Mouse (Mus musculus): ENCODE measurements around the gene Ikzf4. TPM values are rescaled to one million over a fixed set of nuclear protein-coding genes. Genes with fewer than 3 reads are reported as not detected.

The Ikzf4 gene
- polyA plus RNA-seq, 1 experiment from 2014 or later = 8.3 TPM

GRCm38 (mm10) chr10:128592797-128593196 is 53.0 kb downstream of the Ikzf4 start:
- H3K4me2 ChIP-seq (replicated peaks) = no peak overlapping the region
- peaks cover 12% of the 10 kb centered on the region for H3K4me1 ChIP-seq
- no peak overlapping the region for H3K9ac ChIP-seq (replicated peaks)
- H3K9me3 ChIP-seq = no peaks in the 10 kb centered on the region
- WGBS = 76% methylated on average over 5 of the region's 5 CpGs
- H3K4me3 ChIP-seq = no peak overlapping the region
- no peak for ATAC-seq (ENCODE audit: low FRiP score, low read depth)
- H3K27ac ChIP-seq (replicated peaks) = no peak overlapping the region
- H3K27me3 ChIP-seq = peaks cover 25% of the 10 kb centered on the region
- H3K36me3 ChIP-seq = no peaks in the 10 kb centered on the region

GRCm38 (mm10) chr10:128591436-128591835 is 54.4 kb downstream of the Ikzf4 start:
- 89% methylated on average over 6 of the region's 6 CpGs for WGBS
- ATAC-seq (ENCODE audit: low FRiP score, low read depth) = no peak
- H3K4me3 ChIP-seq = no peak overlapping the region
- no peaks in the 10 kb centered on the region for H3K9me3 ChIP-seq
- no peak overlapping the region for H3K4me2 ChIP-seq (replicated peaks)
- H3K4me1 ChIP-seq = peaks cover 12% of the 10 kb centered on the region
- peaks cover 38% of the 10 kb centered on the region for H3K27me3 ChIP-seq
- no peak overlapping the region for H3K9ac ChIP-seq (replicated peaks)
- no peaks in the 10 kb centered on the region for H3K36me3 ChIP-seq
- no peak overlapping the region for H3K27ac ChIP-seq (replicated peaks)

GRCm38 (mm10) chr10:128590193-128590690 is 55.5 kb downstream of the Ikzf4 start:
- no peak overlapping the region for H3K27ac ChIP-seq (replicated peaks)

GRCm38 (mm10) chr10:128589464-128590192 is 56.2 kb downstream of the Ikzf4 start, which contains the start of gene Erbb3:
Erbb3 (minus strand) TSS chr10:128589652.
- Histone ChIP-seq H3K9me3 (no peaks in the 10 kb centered on the region), H3K4me1 (peaks cover 12% of the 10 kb centered on the region), H3K9ac (replicated peaks) (peak within 1 kb of the TSS; percentile 60), H3K27ac (replicated peaks) (no peak within 1 kb of the TSS), H3K4me3 (peak within 1 kb of the TSS; percentile 67), H3K36me3 (no peaks in the 10 kb centered on the region), H3K27me3 (peaks cover 56% of the 10 kb centered on the region), H3K4me2 (replicated peaks) (peak within 1 kb of the TSS; percentile 98)
- peak; percentile 28; the same call in 1 of the 2 replicates for ATAC-seq (ENCODE audit: low FRiP score, low read depth)
- WGBS = under 1% methylated on average over 40 of the region's 43 CpGs

More at GRCm38 (mm10) chr10:128590193-128590690, 55.5 kb downstream of the Ikzf4 start:
- Histone ChIP-seq H3K9ac (replicated peaks) (peak overlapping the region; percentile 60), H3K4me3 (peak overlapping the region; percentile 67), H3K27me3 (peaks cover 50% of the 10 kb centered on the region), H3K4me2 (replicated peaks) (peak overlapping the region; percentile 98), H3K4me1 (peaks cover 12% of the 10 kb centered on the region), H3K9me3 (no peaks in the 10 kb centered on the region), H3K36me3 (no peaks in the 10 kb centered on the region)
- peak; percentile 73 for ATAC-seq (ENCODE audit: low FRiP score, low read depth)
- WGBS = under 1% methylated on average over 30 of the region's 43 CpGs

- Histone ChIP-seq H3K9ac (replicated peaks) (peak overlapping the region; percentile 60; the same call in 1 of the 2 replicates), H3K4me3 (peak overlapping the region; percentile 67), H3K4me2 (replicated peaks) (peak overlapping the region; percentile 98), H3K27ac (replicated peaks) (no peak overlapping the region), H3K4me1 (peaks cover 12% of the 10 kb centered on the region), H3K36me3 (no peaks in the 10 kb centered on the region), H3K27me3 (peaks cover 62% of the 10 kb centered on the region), H3K9me3 (no peaks in the 10 kb centered on the region)
- WGBS = 3% methylated on average over 23 of the region's 23 CpGs
- peak; percentile 44; the same call in 1 of the 2 replicates for ATAC-seq (ENCODE audit: low FRiP score, low read depth)
These were observed 56.9 kb downstream of the Ikzf4 start for GRCm38 (mm10) chr10:128588775-128589463.

GRCm38 (mm10) chr10:128588136-128588535 is 57.7 kb downstream of the Ikzf4 start:
- no peak overlapping the region for H3K27ac ChIP-seq (replicated peaks)
- H3K9me3 ChIP-seq = no peaks in the 10 kb centered on the region
- no peak overlapping the region for H3K9ac ChIP-seq (replicated peaks)
- H3K4me2 ChIP-seq (replicated peaks) = no peak overlapping the region
- peaks cover 12% of the 10 kb centered on the region for H3K4me1 ChIP-seq
- no peaks in the 10 kb centered on the region for H3K36me3 ChIP-seq
- H3K4me3 ChIP-seq = no peak overlapping the region
- no peak for ATAC-seq (ENCODE audit: low FRiP score, low read depth)
- WGBS = 13% methylated on average over 1 of the region's 1 CpGs
- peaks cover 70% of the 10 kb centered on the region for H3K27me3 ChIP-seq

GRCm38 (mm10) chr10:128587697-128588096 is 58.1 kb downstream of the Ikzf4 start:
- 62% methylated on average over 8 of the region's 8 CpGs for WGBS
- Histone ChIP-seq H3K4me3 (no peak overlapping the region), H3K36me3 (no peaks in the 10 kb centered on the region), H3K9me3 (no peaks in the 10 kb centered on the region), H3K27ac (replicated peaks) (no peak overlapping the region), H3K27me3 (peaks cover 74% of the 10 kb centered on the region), H3K9ac (replicated peaks) (no peak overlapping the region), H3K4me2 (replicated peaks) (no peak overlapping the region), H3K4me1 (peaks cover 12% of the 10 kb centered on the region)
- ATAC-seq (ENCODE audit: low FRiP score, low read depth) = no peak

GRCm38 (mm10) chr10:128587120-128587519 is 58.7 kb downstream of the Ikzf4 start:
- H3K9me3 ChIP-seq = no peaks in the 10 kb centered on the region
- no peaks in the 10 kb centered on the region for H3K36me3 ChIP-seq
- H3K27ac ChIP-seq (replicated peaks) = no peak overlapping the region
- ATAC-seq (ENCODE audit: low FRiP score, low read depth) = no peak
- H3K4me3 ChIP-seq = no peak overlapping the region
- H3K9ac ChIP-seq (replicated peaks) = no peak overlapping the region
- peaks cover 74% of the 10 kb centered on the region for H3K27me3 ChIP-seq
- H3K4me1 ChIP-seq = peaks cover 12% of the 10 kb centered on the region
- H3K4me2 ChIP-seq (replicated peaks) = no peak overlapping the region
- 54% methylated on average over 4 of the region's 4 CpGs for WGBS

- peaks cover 12% of the 10 kb centered on the region for H3K4me1 ChIP-seq
- H3K36me3 ChIP-seq = no peaks in the 10 kb centered on the region
- H3K27me3 ChIP-seq = peaks cover 78% of the 10 kb centered on the region
- no peak overlapping the region for H3K27ac ChIP-seq (replicated peaks)
- H3K9ac ChIP-seq (replicated peaks) = 0 out of 2 replicates have a peak overlapping the region, but pooled peaks have one; percentile 15
- no peak for ATAC-seq (ENCODE audit: low FRiP score, low read depth)
- H3K4me3 ChIP-seq = no peak overlapping the region
- no peaks in the 10 kb centered on the region for H3K9me3 ChIP-seq
- no peak overlapping the region for H3K4me2 ChIP-seq (replicated peaks)
- 12% methylated on average over 1 of the region's 1 CpGs for WGBS
These were observed 59.2 kb downstream of the Ikzf4 start for GRCm38 (mm10) chr10:128586546-128586945.

GRCm38 (mm10) chr10:128584386-128584785 is 61.4 kb downstream of the Ikzf4 start:
- Histone ChIP-seq H3K4me3 (no peak overlapping the region), H3K4me2 (replicated peaks) (no peak overlapping the region), H3K9me3 (no peaks in the 10 kb centered on the region), H3K36me3 (no peaks in the 10 kb centered on the region), H3K9ac (replicated peaks) (no peak overlapping the region), H3K27ac (replicated peaks) (no peak overlapping the region), H3K27me3 (peaks cover 70% of the 10 kb centered on the region), H3K4me1 (peaks cover 6% of the 10 kb centered on the region)
- 10% methylated on average over 4 of the region's 4 CpGs for WGBS
- ATAC-seq (ENCODE audit: low FRiP score, low read depth) = no peak

- 23% methylated on average over 7 of the region's 7 CpGs for WGBS
- Histone ChIP-seq H3K9me3 (no peaks in the 10 kb centered on the region), H3K4me2 (replicated peaks) (no peak overlapping the region), H3K4me1 (no peaks in the 10 kb centered on the region), H3K27me3 (peaks cover 62% of the 10 kb centered on the region), H3K27ac (replicated peaks) (no peak overlapping the region), H3K9ac (replicated peaks) (no peak overlapping the region), H3K4me3 (no peak overlapping the region), H3K36me3 (no peaks in the 10 kb centered on the region)
- ATAC-seq (ENCODE audit: low FRiP score, low read depth) = no peak
These were observed 62.1 kb downstream of the Ikzf4 start for GRCm38 (mm10) chr10:128583644-128584043.

Measured in midbrain, embryonic 12.5 days (tissue).